Mouse (Mus musculus) midbrain, embryonic 11.5 days (tissue): ENCODE data around the gene Olfr93. TPM values are rescaled to one million over a fixed set of nuclear protein-coding genes. Genes with fewer than 3 reads are reported as not detected.
"Not testable (repeated sequence)": the region's sequence is repeated elsewhere in the genome, so short reads cannot be mapped to it uniquely, and the experiment has no call there.

Experiments used
- ATAC-seq: fragments of 200-750 bp; cut with Nextera tagmentation; 2 replicates; pipeline ENCODE4 v1.8.0; 2017; ENCODE audit warnings: moderate TSS enrichment, moderate library complexity; ENCODE audit not compliant: low FRiP score
- DNase-seq: peaks from one replicate; pipeline ENCODE4 v3.0.0; 2015; ENCODE audit warnings: low spot score; ENCODE audit errors: missing footprints
- H3K27ac ChIP-seq: fragments of 300-500 bp; sonication (generic); 2 replicates; pipeline ENCODE4 v1.5.1; 2014; ENCODE audit warnings: low read depth, low read length
- H3K27me3 ChIP-seq: fragments of 300-500 bp; sonication (generic); 2 replicates; pipeline ENCODE4 v1.6.1; 2014; ENCODE audit warnings: mild to moderate bottlenecking, low read length, moderate library complexity, mixed read lengths; ENCODE audit not compliant: control insufficient read depth, insufficient read depth
- H3K36me3 ChIP-seq: fragments of 300-500 bp; sonication (generic); 2 replicates; pipeline ENCODE4 v1.6.1; 2014; ENCODE audit warnings: mild to moderate bottlenecking, low read length, moderate library complexity, mixed read lengths; ENCODE audit not compliant: control insufficient read depth, insufficient read depth
- H3K4me1 ChIP-seq: fragments of 300-500 bp; sonication (generic); 2 replicates; pipeline ENCODE4 v1.6.1; 2014; ENCODE audit warnings: low read length; ENCODE audit not compliant: control insufficient read depth, insufficient read depth
- H3K4me2 ChIP-seq: fragments of 300-500 bp; sonication (generic); 2 replicates; pipeline ENCODE4 v1.6.1; 2014; ENCODE audit warnings: mild to moderate bottlenecking, moderate library complexity
- H3K4me3 ChIP-seq: fragments of 300-500 bp; sonication (generic); 2 replicates; pipeline ENCODE4 v1.5.1; 2014; ENCODE audit warnings: low read depth, low read length
- H3K9ac ChIP-seq: fragments of 300-500 bp; sonication (generic); 2 replicates; pipeline ENCODE4 v1.6.1; 2014; ENCODE audit warnings: low read length
- H3K9me3 ChIP-seq: fragments of 300-500 bp; sonication (generic); 2 replicates; pipeline ENCODE4 v1.6.1; 2016; ENCODE audit warnings: low read length; ENCODE audit not compliant: control insufficient read depth
- WGBS: fragments of 180-500 bp; shearing (Covaris S2); extraction: QIAGEN DNeasy Blood & Tissue Kit; methylation state at CpG from one replicate; pipeline ENCODE4 v1.1.7; 2014; 5-methylcytosine and 5-hydroxymethylcytosine counted together
- polyA plus RNA-seq: library from polyadenylated mRNA; unstranded; fragments of >200 nt; fragmentation: Nextera tagmentation; extraction: Ambion mirVana; gene quantifications from 2 replicates; pipeline ENCODE4 v1.2.1, GENCODE M21; 2014

Olfr93 gene
- polyA plus RNA-seq, 1 experiment from 2014 or later = not detected

GRCm38 (mm10) chr17:37185474-37185873, 24.2 kb upstream of the Olfr93 start:
- no peak overlapping the region for H3K27ac ChIP-seq
- H3K4me2 ChIP-seq = no peak overlapping the region
- ATAC-seq (no peak), DNase-seq (no peak)
- 50% methylated on average over 6 of the region's 6 CpGs for WGBS
- H3K4me3 ChIP-seq = no peak overlapping the region
- H3K36me3 ChIP-seq = no peaks in the 10 kb centered on the region
- no peaks in the 10 kb centered on the region for H3K4me1 ChIP-seq
- no peaks in the 10 kb centered on the region for H3K9me3 ChIP-seq
- no peaks in the 10 kb centered on the region for H3K27me3 ChIP-seq
- H3K9ac ChIP-seq = no peak overlapping the region

GRCm38 (mm10) chr17:37131366-37131765, 29.9 kb downstream of the Olfr93 start:
- H3K36me3 ChIP-seq, H3K9me3 ChIP-seq, H3K9ac ChIP-seq, H3K4me3 ChIP-seq, H3K27ac ChIP-seq, DNase-seq, H3K4me2 ChIP-seq, H3K4me1 ChIP-seq, ATAC-seq, H3K27me3 ChIP-seq: not testable (repeated sequence)
- WGBS = 76% methylated on average over 4 of the region's 4 CpGs

- no peaks in the 10 kb centered on the region for H3K36me3 ChIP-seq
- no peak for DNase-seq
- H3K27me3 ChIP-seq = no peaks in the 10 kb centered on the region
- no peak within 1 kb of the TSS for H3K4me2 ChIP-seq
- H3K9ac ChIP-seq = no peak within 1 kb of the TSS
- no peak within 1 kb of the TSS for H3K27ac ChIP-seq
- 92% methylated on average over 2 of the region's 2 CpGs for WGBS
- H3K4me1 ChIP-seq = no peaks in the 10 kb centered on the region
- ATAC-seq = no peak
- H3K4me3 ChIP-seq = no peak within 1 kb of the TSS
- H3K9me3 ChIP-seq = no peaks in the 10 kb centered on the region
These were observed 41.3 kb downstream of the Olfr93 start, which contains the start of gene Olfr92 for GRCm38 (mm10) chr17:37119988-37120387. TSS of gene Olfr92 (minus strand) at chr17:37120088.

- Histone ChIP-seq H3K4me1 (no peaks in the 10 kb centered on the region), H3K36me3 (no peaks in the 10 kb centered on the region), H3K9ac (no peak within 1 kb of the TSS), H3K4me2 (no peak within 1 kb of the TSS), H3K9me3 (no peaks in the 10 kb centered on the region), H3K27me3 (no peaks in the 10 kb centered on the region), H3K27ac (no peak within 1 kb of the TSS), H3K4me3 (no peak within 1 kb of the TSS)
- no peak for ATAC-seq
- DNase-seq = no peak
- 85% methylated on average over 1 of the region's 1 CpGs for WGBS
These were observed 63.1 kb downstream of the Olfr93 start, which contains the start of gene Olfr91 for GRCm38 (mm10) chr17:37098178-37098577. TSS of gene Olfr91 (minus strand) at chr17:37098278.

- Histone ChIP-seq H3K4me2 (no peak overlapping the region), H3K9ac (no peak overlapping the region), H3K27ac (no peak overlapping the region), H3K27me3 (no peaks in the 10 kb centered on the region), H3K36me3 (no peaks in the 10 kb centered on the region), H3K4me1 (no peaks in the 10 kb centered on the region), H3K4me3 (no peak overlapping the region), H3K9me3 (no peaks in the 10 kb centered on the region)
- ATAC-seq = no peak
- 85% methylated on average over 5 of the region's 5 CpGs for WGBS
- no peak for DNase-seq
These were observed 68.0 kb downstream of the Olfr93 start for GRCm38 (mm10) chr17:37093289-37093688.

GRCm38 (mm10) chr17:37092198-37092597, 69.1 kb downstream of the Olfr93 start:
- Histone ChIP-seq H3K9ac (no peak overlapping the region), H3K36me3 (no peaks in the 10 kb centered on the region), H3K27ac (no peak overlapping the region), H3K4me3 (no peak overlapping the region), H3K4me1 (no peaks in the 10 kb centered on the region), H3K27me3 (no peaks in the 10 kb centered on the region), H3K4me2 (no peak overlapping the region), H3K9me3 (no peaks in the 10 kb centered on the region)
- DNase-seq = no peak
- WGBS = 81% methylated on average over 1 of the region's 1 CpGs
- ATAC-seq = no peak

Other genes starting within 250 kb of the Olfr93 start
- 0.46 TPM in 2 replicates for gene Rnf39, start 218.6 kb downstream of the Olfr93 start, polyA plus RNA-seq
- 152 and 157 TPM in 2 replicates for gene Ppp1r11, start 209.8 kb downstream of the Olfr93 start, polyA plus RNA-seq
- 83.5 and 86.7 TPM in 2 replicates for gene Znrd1, start 202.9 kb downstream of the Olfr93 start, polyA plus RNA-seq
- 8.5 and 9.4 TPM in 2 replicates for gene Znrd1as, start 202.9 kb downstream of the Olfr93 start, polyA plus RNA-seq
- gene 2410137M14Rik, start 180.3 kb downstream of the Olfr93 start, polyA plus RNA-seq = 0.39 TPM in 1 of 2 replicates, not detected in the other
- gene H2-M5, start 172.0 kb downstream of the Olfr93 start, polyA plus RNA-seq = 0.41 and 0.67 TPM in 2 replicates
- gene Zfp57, start 160.3 kb downstream of the Olfr93 start, polyA plus RNA-seq = 89.9 and 102 TPM in 2 replicates
- 0.18 and 0.42 TPM in 2 replicates for gene Mog, start 138.1 kb downstream of the Olfr93 start, polyA plus RNA-seq
- gene Gabbr1, start 115.5 kb downstream of the Olfr93 start, polyA plus RNA-seq = 14.3 and 14.5 TPM in 2 replicates
- not detected in 2 replicates for gene Olfr90, start 73.0 kb downstream of the Olfr93 start, polyA plus RNA-seq
- not detected in 2 replicates for gene Olfr91, start 63.2 kb downstream of the Olfr93 start, polyA plus RNA-seq
- not detected in 2 replicates for gene Olfr92, start 41.4 kb downstream of the Olfr93 start, polyA plus RNA-seq
- not detected in 2 replicates for gene Ubd, start 32.4 kb upstream of the Olfr93 start, polyA plus RNA-seq
- gene Olfr94, start 39.5 kb upstream of the Olfr93 start, polyA plus RNA-seq = not detected in 2 replicates
- gene Olfr95, start 51.6 kb upstream of the Olfr93 start, polyA plus RNA-seq = not detected in 2 replicates
- not detected in 2 replicates for gene Olfr96, start 58.7 kb upstream of the Olfr93 start, polyA plus RNA-seq
- gene Olfr97, start 75.8 kb upstream of the Olfr93 start, polyA plus RNA-seq = not detected in 2 replicates
- gene Olfr98, start 102.3 kb upstream of the Olfr93 start, polyA plus RNA-seq = not detected in 2 replicates
- gene H2-M3, start 108.7 kb upstream of the Olfr93 start, polyA plus RNA-seq = 1.4 and 1.8 TPM in 2 replicates
- not detected in 2 replicates for gene Olfr99, start 122.0 kb upstream of the Olfr93 start, polyA plus RNA-seq
- gene Olfr101, start 142.8 kb upstream of the Olfr93 start, polyA plus RNA-seq = not detected in 2 replicates
- gene Olfr102, start 155.6 kb upstream of the Olfr93 start, polyA plus RNA-seq = not detected in 2 replicates
- gene Olfr103, start 178.2 kb upstream of the Olfr93 start, polyA plus RNA-seq = not detected in 2 replicates
- gene Olfr104-ps, start 198.1 kb upstream of the Olfr93 start, polyA plus RNA-seq = not detected in 2 replicates
- gene Olfr105-ps, start 217.5 kb upstream of the Olfr93 start, polyA plus RNA-seq = not detected in 2 replicates
- gene Olfr106-ps, start 228.9 kb upstream of the Olfr93 start, polyA plus RNA-seq = not detected in 2 replicates
- not detected in 2 replicates for gene Olfr107, start 237.7 kb upstream of the Olfr93 start, polyA plus RNA-seq